Mouse (Mus musculus): ENCODE measurements around the gene Lpcat3.
"Not testable (repeated sequence)": the region's sequence is repeated elsewhere in the genome, so short reads cannot be mapped to it uniquely, and the experiment has no call there.

Gene Lpcat3

GRCm38 (mm10) chr6:124662477-124663423 lies at the start of gene Lpcat3:
TSS of gene Lpcat3 (plus strand) at chr6:124663027.
- DNase-seq (ENCODE audit: low read depth, low spot score), result peak; percentile 99

- no peak for DNase-seq (ENCODE audit: low read depth, low spot score)
These were observed 37.2 kb upstream of the Lpcat3 start for GRCm38 (mm10) chr6:124625612-124626011.

GRCm38 (mm10) chr6:124626184-124626583 lies 36.6 kb upstream of the Lpcat3 start:
- DNase-seq (ENCODE audit: low read depth, low spot score), result not testable (repeated sequence)

GRCm38 (mm10) chr6:124630763-124631162 lies 32.1 kb upstream of the Lpcat3 start:
- DNase-seq (ENCODE audit: low read depth, low spot score), result peak; percentile 69

- not testable (repeated sequence) for DNase-seq (ENCODE audit: low read depth, low spot score)
These were observed 26.8 kb upstream of the Lpcat3 start, which contains the start of gene C1s2 for GRCm38 (mm10) chr6:124635985-124636384. TSS of gene C1s2 (minus strand) at chr6:124636085.

DNA sequence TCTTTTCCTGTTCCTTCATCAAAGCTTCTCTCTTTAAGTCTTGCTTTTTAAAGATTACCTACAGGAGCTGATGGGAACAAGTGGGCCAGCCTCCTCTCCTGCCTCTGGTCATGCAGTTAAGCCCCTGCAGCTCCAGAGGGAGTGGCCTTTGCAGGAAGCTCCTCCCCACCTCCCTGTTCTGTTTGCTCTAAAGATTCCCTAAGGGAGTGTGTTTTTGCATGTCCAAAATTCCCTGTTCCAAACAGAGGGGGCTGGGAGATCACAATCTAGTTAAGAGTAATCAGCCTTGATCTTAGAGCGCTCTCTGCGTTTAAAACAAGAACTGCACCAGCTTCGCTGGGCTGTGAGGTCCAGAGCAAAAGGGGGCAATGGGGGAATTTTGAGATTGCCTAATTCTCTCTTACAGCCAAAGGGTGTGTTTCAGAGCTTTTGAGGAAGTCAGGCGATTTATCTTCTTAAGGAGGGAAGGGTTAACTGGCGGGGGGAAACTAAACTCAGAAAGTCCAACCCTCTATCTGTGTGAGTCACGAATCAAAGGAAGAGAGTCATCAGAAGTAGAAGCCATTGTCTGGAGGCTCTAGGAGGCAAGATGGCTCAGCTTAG lies 25.9 kb upstream of the Lpcat3 start:
- DNase-seq (ENCODE audit: low read depth, low spot score), result peak; percentile 64

DNA sequence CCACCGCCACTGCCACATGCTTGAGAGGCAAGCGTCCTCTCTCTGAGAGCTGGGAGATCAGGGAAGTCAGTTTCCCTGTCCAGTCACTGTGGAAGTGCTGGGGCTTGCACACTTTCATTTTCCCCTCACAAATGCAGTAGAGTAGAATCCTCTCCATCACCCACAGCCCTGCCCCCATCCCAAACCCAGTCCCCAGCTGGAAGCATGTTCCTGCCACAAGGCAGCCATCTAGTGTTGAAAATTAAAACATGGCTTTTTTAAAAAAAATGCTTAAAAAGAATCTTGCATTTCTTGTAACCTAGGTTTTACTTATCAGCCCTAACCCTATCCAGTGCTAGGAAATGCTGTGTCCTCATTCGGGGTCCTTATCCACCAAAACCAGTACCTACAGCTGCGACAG lies 22.8 kb upstream of the Lpcat3 start:
- DNase-seq (ENCODE audit: low read depth, low spot score), result peak; percentile 74

- DNase-seq (ENCODE audit: low read depth, low spot score), result peak; percentile 88
These were observed 21.8 kb upstream of the Lpcat3 start for GRCm38 (mm10) chr6:124640997-124641396.

GRCm38 (mm10) chr6:124646394-124646793 lies 16.4 kb upstream of the Lpcat3 start:
- no peak for DNase-seq (ENCODE audit: low read depth, low spot score)

- no peak for DNase-seq (ENCODE audit: low read depth, low spot score)
These were observed 6.9 kb upstream of the Lpcat3 start for GRCm38 (mm10) chr6:124655893-124656292.

DNA sequence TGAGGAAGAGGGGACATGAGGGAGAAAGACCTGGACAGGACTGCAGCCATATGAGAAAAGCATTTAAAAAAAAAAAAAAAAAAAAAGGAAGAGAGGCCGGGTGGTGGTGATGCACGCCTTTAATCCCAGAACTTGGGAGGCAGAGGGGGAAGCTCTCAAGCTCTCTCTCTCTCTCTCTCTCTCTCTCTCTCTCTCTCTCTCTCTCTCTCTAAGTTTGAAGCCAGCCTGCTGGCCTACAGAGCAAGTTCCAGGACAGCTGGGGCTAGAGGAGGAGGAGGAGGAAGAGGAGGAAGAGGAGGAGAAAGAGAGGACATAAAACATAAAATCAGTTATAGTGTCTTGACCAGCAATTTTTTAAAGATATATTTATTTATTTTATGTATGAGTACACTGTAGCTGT lies 4.8 kb upstream of the Lpcat3 start:
- no peak for DNase-seq (ENCODE audit: low read depth, low spot score)

- no peak for DNase-seq (ENCODE audit: low read depth, low spot score)
These were observed 1.5 kb upstream of the Lpcat3 start for GRCm38 (mm10) chr6:124661156-124661806.

- no peak for DNase-seq (ENCODE audit: low read depth, low spot score)
These were observed 832 bp upstream of the Lpcat3 start for GRCm38 (mm10) chr6:124661995-124662394.

- no peak for DNase-seq (ENCODE audit: low read depth, low spot score)
These were observed 583 bp downstream of the Lpcat3 start for GRCm38 (mm10) chr6:124663424-124663795.

DNA sequence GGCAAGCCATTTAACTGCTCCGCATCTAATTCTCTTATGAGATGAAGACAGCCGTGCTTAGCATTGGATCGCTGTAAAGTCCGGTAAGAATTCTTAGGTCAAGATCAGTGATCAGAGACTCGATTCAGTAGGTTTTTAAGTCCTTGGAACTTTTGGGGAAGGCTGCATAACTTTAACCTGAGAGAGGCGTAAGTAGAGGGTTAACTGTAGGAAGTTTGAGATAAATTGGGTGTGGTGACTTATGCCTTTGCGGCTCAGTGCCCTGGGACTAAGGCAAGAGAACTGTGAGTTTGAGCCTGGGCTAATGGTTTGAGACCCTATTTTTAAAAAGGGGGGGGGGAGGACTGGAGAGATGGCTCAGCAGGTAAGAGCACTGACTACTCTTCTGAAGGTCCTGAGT lies 1.4 kb downstream of the Lpcat3 start:
- no peak for DNase-seq (ENCODE audit: low read depth, low spot score)

GRCm38 (mm10) chr6:124665011-124665410 lies 2.2 kb downstream of the Lpcat3 start:
- DNase-seq (ENCODE audit: low read depth, low spot score), result no peak

GRCm38 (mm10) chr6:124669234-124669859 lies 6.5 kb downstream of the Lpcat3 start:
- no peak for DNase-seq (ENCODE audit: low read depth, low spot score)

DNA sequence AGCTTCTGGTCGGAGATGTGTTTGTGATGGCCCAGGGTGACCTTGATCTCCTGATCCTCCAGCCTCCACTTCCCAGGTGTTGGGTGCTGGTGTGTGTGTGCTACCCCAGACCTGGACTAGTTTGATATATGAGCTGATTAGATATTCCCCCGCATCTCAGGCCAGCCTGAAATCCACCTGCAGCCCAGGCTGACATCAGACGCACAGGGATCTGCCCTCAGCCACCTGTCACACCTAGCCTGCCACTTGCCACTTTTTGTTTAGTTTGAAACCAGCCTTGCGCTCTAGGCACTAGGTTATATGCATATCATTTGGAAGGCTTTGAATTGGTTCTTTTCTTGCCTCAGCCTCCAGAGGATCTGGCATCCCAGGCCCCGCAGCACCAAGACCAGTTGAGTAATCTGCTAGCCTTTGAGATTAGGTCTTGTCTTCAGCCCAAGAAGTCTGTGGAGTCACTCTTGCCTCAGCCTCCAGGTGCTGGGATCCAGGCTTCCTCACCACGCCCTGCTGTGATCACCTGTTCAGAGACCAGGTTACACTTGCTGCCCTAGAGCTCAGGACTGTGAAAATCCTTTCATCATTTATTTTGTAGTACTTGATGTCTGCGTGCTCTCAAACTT lies 7.6 kb downstream of the Lpcat3 start:
- DNase-seq (ENCODE audit: low read depth, low spot score), result no peak

DNA sequence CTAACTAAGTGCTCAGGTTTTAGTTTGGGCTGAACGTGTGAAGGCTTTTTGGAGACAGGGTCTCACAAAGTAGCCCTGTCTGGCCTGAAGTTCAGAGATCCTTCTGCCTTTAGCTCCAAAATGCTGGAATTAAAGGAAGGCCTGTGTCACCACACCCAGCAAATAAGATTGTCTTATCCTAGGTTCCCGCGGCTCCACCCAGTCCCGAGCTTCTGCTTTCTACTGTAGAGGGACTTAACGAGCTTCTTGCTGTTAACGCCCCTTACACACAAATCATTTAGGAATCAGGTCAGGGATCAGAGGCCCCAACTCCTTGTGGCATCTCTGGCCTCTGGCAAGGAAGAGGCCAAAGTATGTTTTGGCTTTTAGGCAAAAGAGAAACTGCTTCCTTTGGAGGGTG lies 9.3 kb downstream of the Lpcat3 start:
- DNase-seq (ENCODE audit: low read depth, low spot score), result no peak

- DNase-seq (ENCODE audit: low read depth, low spot score), result no peak
These were observed 10.8 kb downstream of the Lpcat3 start for GRCm38 (mm10) chr6:124673619-124674018.

DNA sequence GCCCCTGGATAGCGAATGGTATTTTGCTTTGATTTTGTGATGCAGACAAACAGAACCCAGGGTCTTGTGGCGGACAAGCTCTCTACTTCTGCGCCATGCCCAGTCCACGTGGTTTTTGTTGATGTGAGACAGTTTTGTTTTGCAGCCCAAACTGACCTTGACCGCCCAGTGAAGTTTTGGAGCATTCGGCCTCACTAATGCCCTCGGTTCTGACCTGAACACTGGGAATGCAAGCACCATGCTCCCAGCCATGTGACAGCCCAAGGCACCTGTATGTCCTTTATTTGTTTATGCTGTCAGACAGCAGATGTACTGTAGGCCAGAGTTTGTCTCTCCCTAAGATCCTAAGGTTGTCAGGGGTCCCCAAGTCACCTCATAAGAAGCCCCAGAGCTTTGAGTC lies 11.8 kb downstream of the Lpcat3 start:
- no peak for DNase-seq (ENCODE audit: low read depth, low spot score)

All from 3T3-L1 (cell line).